Mouse (Mus musculus) testis, adult 2 months (tissue): ENCODE measurements around the gene Stam. TPM values are rescaled to one million over a fixed set of nuclear protein-coding genes. Genes with fewer than 3 reads are reported as not detected.

Source experiments
- H3K27ac ChIP-seq: fragments of 200-500 bp; 2 replicates; pipeline ENCODE4 v1.5.1; 2012; ENCODE audit warnings: low read depth, low read length; ENCODE audit not compliant: control insufficient read depth, insufficient read depth
- H3K27me3 ChIP-seq: fragments of 200-500 bp; 2 replicates; pipeline ENCODE4 v1.6.1; 2012; ENCODE audit warnings: mild to moderate bottlenecking, low read length, moderate library complexity; ENCODE audit not compliant: control insufficient read depth, insufficient read depth
- H3K36me3 ChIP-seq: fragments of 200-500 bp; 2 replicates; pipeline ENCODE4 v1.6.1; 2012; ENCODE audit warnings: mild to moderate bottlenecking, low read length; ENCODE audit not compliant: control insufficient read depth, insufficient read depth
- H3K4me1 ChIP-seq: fragments of 200-500 bp; 2 replicates; pipeline ENCODE4 v1.6.1; 2012; ENCODE audit warnings: low read length; ENCODE audit not compliant: control insufficient read depth, insufficient read depth
- H3K4me3 ChIP-seq: fragments of 200-500 bp; 2 replicates; pipeline ENCODE4 v1.5.1; 2012; ENCODE audit warnings: low read depth, mild to moderate bottlenecking, low read length, moderate library complexity, mixed read lengths; ENCODE audit not compliant: control insufficient read depth
- CTCF ChIP-seq: fragments of 200-500 bp; IDR thresholded peaks from 2 replicates; pipeline ENCODE4 v1.5.1; 2012; ENCODE audit warnings: low read depth, mild to moderate bottlenecking, inconsistent platforms, low read length, moderate library complexity; ENCODE audit not compliant: control insufficient read depth, insufficient read depth, insufficient replicate concordance
- POLR2A ChIP-seq: fragments of 200-500 bp; IDR thresholded peaks from 2 replicates; pipeline ENCODE4 v1.6.1; 2012; ENCODE audit warnings: low read depth, mild to moderate bottlenecking, inconsistent platforms, low read length, moderate library complexity; ENCODE audit not compliant: control insufficient read depth
- polyA plus RNA-seq: library from polyadenylated mRNA; depleted of rRNA; stranded (reverse); fragments of >200 nt; gene quantifications from 2 replicates; pipeline ENCODE4 v1.2.3, GENCODE M21; 2012; rRNA removed

Gene Stam
- 8.1 and 8.3 TPM in 2 replicates for polyA plus RNA-seq

- Histone ChIP-seq H3K27ac (peak within 1 kb of the TSS; percentile 98), H3K4me3 (peak within 1 kb of the TSS; percentile 100), H3K36me3 (no peaks in the 10 kb centered on the region), H3K4me1 (no peaks in the 10 kb centered on the region; the same call in 1 of the 2 replicates), H3K27me3 (no peaks in the 10 kb centered on the region)
- TF ChIP-seq CTCF: no peak
- TF ChIP-seq POLR2A: peak; percentile 64
Measured at GRCm38 (mm10) chr2:14073362-14074220, at the start of gene Stam. TSS of gene Stam (plus strand) at chr2:14074098.

- Histone ChIP-seq H3K4me1 (no peaks in the 10 kb centered on the region), H3K27ac (no peak overlapping the region), H3K4me3 (no peak overlapping the region), H3K27me3 (no peaks in the 10 kb centered on the region), H3K36me3 (no peaks in the 10 kb centered on the region)
- TF ChIP-seq CTCF (no peak), POLR2A (no peak)
Measured at GRCm38 (mm10) chr2:14041249-14041648, 32.6 kb upstream of the Stam start.

- Histone ChIP-seq H3K36me3 (no peaks in the 10 kb centered on the region), H3K27ac (no peak overlapping the region), H3K4me1 (no peaks in the 10 kb centered on the region), H3K4me3 (no peak overlapping the region), H3K27me3 (no peaks in the 10 kb centered on the region)
- TF ChIP-seq CTCF (no peak), POLR2A (no peak)
Measured at GRCm38 (mm10) chr2:14043011-14043410, 30.9 kb upstream of the Stam start.

DNA sequence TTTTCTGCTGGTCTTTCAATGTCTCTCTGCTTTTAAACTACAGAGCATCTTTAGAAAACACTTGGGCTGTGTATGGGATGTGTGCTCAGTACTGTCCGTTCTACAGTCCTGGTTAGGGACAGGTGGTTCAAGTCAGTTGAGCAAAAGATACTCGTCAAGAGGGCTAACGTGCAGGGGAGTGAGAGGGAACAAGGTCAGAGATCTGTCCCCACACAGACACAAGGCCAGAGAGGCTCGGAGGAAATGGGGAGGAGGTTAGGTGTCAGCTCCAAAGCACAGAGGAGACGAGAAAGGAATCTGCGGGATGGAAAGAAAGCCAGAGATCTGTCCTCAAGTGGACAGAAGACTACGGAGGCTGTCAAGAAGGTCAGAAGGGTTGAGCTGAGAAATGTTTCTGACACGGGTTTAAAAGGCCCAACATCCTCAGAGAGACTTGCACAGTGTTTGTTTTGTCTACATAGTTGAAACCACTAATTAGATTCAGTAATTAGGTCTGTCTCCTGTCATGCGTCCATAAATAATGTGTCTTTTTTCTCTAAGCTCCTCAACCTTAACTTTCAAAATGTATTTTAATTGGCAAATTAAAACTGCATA lies 30.2 kb upstream of the Stam start:
- TF ChIP-seq POLR2A (no peak), CTCF (no peak)
- no peak overlapping the region for H3K4me3 ChIP-seq
- H3K27ac ChIP-seq: no peak overlapping the region
- H3K4me1 ChIP-seq: no peaks in the 10 kb centered on the region
- no peaks in the 10 kb centered on the region for H3K27me3 ChIP-seq
- no peaks in the 10 kb centered on the region for H3K36me3 ChIP-seq

DNA sequence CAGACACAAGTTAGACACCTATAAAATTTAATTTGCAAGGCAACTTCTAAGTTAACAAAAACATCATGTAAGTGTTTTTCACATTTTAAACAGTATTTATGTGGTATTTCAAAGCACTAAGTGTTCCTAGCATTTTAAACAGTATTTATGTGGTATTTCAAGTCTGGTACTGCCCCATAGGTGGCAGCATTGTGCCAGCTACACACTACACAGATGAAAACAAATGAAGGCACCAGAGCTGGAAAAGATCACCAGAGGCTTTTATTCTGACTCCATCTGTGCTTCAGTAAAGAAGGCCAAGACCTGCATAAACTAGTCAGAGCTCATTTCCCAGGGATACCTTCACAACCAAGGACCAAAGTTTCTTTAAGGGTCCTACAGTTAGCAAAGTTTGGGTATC lies 25.5 kb upstream of the Stam start:
- Histone ChIP-seq H3K27me3 (no peaks in the 10 kb centered on the region), H3K4me3 (no peak overlapping the region), H3K27ac (no peak overlapping the region), H3K36me3 (no peaks in the 10 kb centered on the region), H3K4me1 (no peaks in the 10 kb centered on the region)
- no peak for TF ChIP-seq POLR2A
- no peak for TF ChIP-seq CTCF

GRCm38 (mm10) chr2:14048808-14049207 lies 25.1 kb upstream of the Stam start:
- TF ChIP-seq CTCF: no peak
- no peak for TF ChIP-seq POLR2A
- H3K36me3 ChIP-seq: no peaks in the 10 kb centered on the region
- no peak overlapping the region for H3K27ac ChIP-seq
- H3K4me3 ChIP-seq: no peak overlapping the region
- peaks cover 2% of the 10 kb centered on the region; the same call in 1 of the 2 replicates for H3K4me1 ChIP-seq
- no peaks in the 10 kb centered on the region for H3K27me3 ChIP-seq

DNA sequence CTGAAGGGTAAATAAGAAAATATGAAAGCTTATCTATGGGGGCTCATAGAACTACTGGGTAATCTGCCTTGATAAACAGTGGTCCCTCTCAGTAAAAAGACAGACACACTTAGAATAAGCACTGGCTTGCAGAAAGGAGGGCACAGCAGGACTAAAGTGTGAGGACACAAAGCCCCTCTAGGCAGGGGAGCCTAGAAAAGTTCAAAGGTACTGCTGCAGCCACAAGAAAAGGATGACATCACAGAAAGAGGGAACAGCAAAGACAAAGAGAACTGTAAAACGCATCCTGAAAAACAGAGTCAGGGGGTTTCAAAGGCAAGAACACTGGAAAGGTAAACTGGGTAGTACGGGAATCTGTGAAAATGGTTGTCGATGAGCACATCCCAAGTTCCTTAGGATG lies 20.3 kb upstream of the Stam start:
- Histone ChIP-seq H3K27me3 (no peaks in the 10 kb centered on the region), H3K27ac (no peak overlapping the region), H3K4me1 (peaks cover 9% of the 10 kb centered on the region), H3K4me3 (no peak overlapping the region), H3K36me3 (no peaks in the 10 kb centered on the region)
- no peak for TF ChIP-seq CTCF
